Mouse (Mus musculus) forebrain, postnatal 0 days (tissue): ENCODE measurements around the gene Dnajc14. TPM values are rescaled to one million over a fixed set of nuclear protein-coding genes. Genes with fewer than 3 reads are reported as not detected.

Source experiments
- ATAC-seq: fragments of 200-750 bp; cut with Nextera tagmentation; 2 replicates; pipeline ENCODE4 v1.8.0; 2017; ENCODE audit warnings: mild to moderate bottlenecking, moderate library complexity
- DNase-seq: peaks from one replicate; pipeline ENCODE4 v3.0.0-alpha.2; 2015
- H3K27ac ChIP-seq: fragments of 300-500 bp; sonication (generic); 2 replicates; pipeline ENCODE4 v1.5.1; 2014; ENCODE audit warnings: low read depth, mild to moderate bottlenecking, antibody characterized with exemption, low read length, moderate library complexity, mixed read lengths
- H3K27me3 ChIP-seq: fragments of 300-500 bp; sonication (generic); 2 replicates; pipeline ENCODE4 v1.6.1; 2014; ENCODE audit warnings: mild to moderate bottlenecking, low read length, mixed read lengths; ENCODE audit not compliant: insufficient read depth
- H3K36me3 ChIP-seq: fragments of 300-500 bp; sonication (generic); 2 replicates; pipeline ENCODE4 v1.6.1; 2014; ENCODE audit warnings: mild to moderate bottlenecking, moderate library complexity; ENCODE audit not compliant: insufficient read depth
- H3K4me1 ChIP-seq: fragments of 300-500 bp; sonication (generic); 2 replicates; pipeline ENCODE4 v1.6.1; 2014; ENCODE audit warnings: antibody characterized with exemption; ENCODE audit not compliant: insufficient read depth
- H3K4me2 ChIP-seq: fragments of 300-500 bp; sonication (generic); 2 replicates; pipeline ENCODE4 v1.6.1; 2014; ENCODE audit warnings: low read depth, mild to moderate bottlenecking, moderate library complexity
- H3K4me3 ChIP-seq: fragments of 300-500 bp; sonication (generic); 2 replicates; pipeline ENCODE4 v1.5.1; 2014; ENCODE audit warnings: low read depth, low read length, mixed read lengths
- H3K9ac ChIP-seq: fragments of 300-500 bp; sonication (generic); 2 replicates; pipeline ENCODE4 v1.6.1; 2014; ENCODE audit warnings: mild to moderate bottlenecking
- H3K9me3 ChIP-seq: fragments of 300-500 bp; sonication (generic); 2 replicates; pipeline ENCODE4 v1.6.1; 2016; ENCODE audit warnings: low read length
- CTCF ChIP-seq: sonication (generic); IDR thresholded peaks from 2 replicates; pipeline ENCODE4 v1.5.1; 2016; ENCODE audit warnings: antibody characterized with exemption, control low read depth, low read depth
- WGBS: fragments of 180-500 bp; shearing (Covaris S2); extraction: QIAGEN DNeasy Blood & Tissue Kit; methylation state at CpG from one replicate; pipeline ENCODE4 v1.1.7; 2014; 5-methylcytosine and 5-hydroxymethylcytosine counted together
- polyA plus RNA-seq: library from polyadenylated mRNA; unstranded; fragments of >200 nt; fragmentation: Nextera tagmentation; extraction: Ambion mirVana; gene quantifications from 2 replicates; pipeline ENCODE4 v1.2.1, GENCODE M21; 2015
- total RNA-seq: library from RNA; depleted of rRNA; stranded (reverse); fragments of >200 nt; gene quantifications from 2 replicates; pipeline ENCODE4 v1.2.3, GENCODE M21; 2014

Gene Dnajc14
- total and polyA plus RNA-seq, 2 experiments from 2014 or later, result 38.2 to 45.7 TPM

GRCm38 (mm10) chr10:128839434-128839833 lies 35.6 kb downstream of the Dnajc14 start:
- Histone ChIP-seq H3K9ac (no peak overlapping the region), H3K36me3 (peaks cover 27% of the 10 kb centered on the region), H3K9me3 (no peaks in the 10 kb centered on the region), H3K4me1 (no peaks in the 10 kb centered on the region), H3K4me2 (no peak overlapping the region), H3K27ac (no peak overlapping the region), H3K4me3 (no peak overlapping the region), H3K27me3 (no peaks in the 10 kb centered on the region)
- ATAC-seq (no peak), DNase-seq (no peak)
- no peak for TF ChIP-seq CTCF

- H3K27ac ChIP-seq, result no peak overlapping the region
- H3K27me3 ChIP-seq, result no peaks in the 10 kb centered on the region
- no peak overlapping the region for H3K9ac ChIP-seq
- H3K4me1 ChIP-seq, result no peaks in the 10 kb centered on the region
- DNase-seq, result no peak
- H3K4me2 ChIP-seq, result no peak overlapping the region
- no peaks in the 10 kb centered on the region for H3K9me3 ChIP-seq
- no peak for ATAC-seq
- H3K36me3 ChIP-seq, result peaks cover 31% of the 10 kb centered on the region
- TF ChIP-seq CTCF, result no peak
- no peak overlapping the region for H3K4me3 ChIP-seq
These were observed 36.8 kb downstream of the Dnajc14 start for GRCm38 (mm10) chr10:128840612-128841011.

- ATAC-seq (no peak), DNase-seq (no peak)
- H3K9ac ChIP-seq, result no peak overlapping the region
- no peak for TF ChIP-seq CTCF
- WGBS, result 95% methylated on average over 5 of the region's 5 CpGs
- H3K4me3 ChIP-seq, result no peak overlapping the region
- H3K4me2 ChIP-seq, result no peak overlapping the region
- H3K4me1 ChIP-seq, result no peaks in the 10 kb centered on the region
- H3K36me3 ChIP-seq, result peaks cover 27% of the 10 kb centered on the region
- no peaks in the 10 kb centered on the region for H3K27me3 ChIP-seq
- H3K9me3 ChIP-seq, result no peaks in the 10 kb centered on the region
- H3K27ac ChIP-seq, result no peak overlapping the region
These were observed 39.4 kb downstream of the Dnajc14 start for GRCm38 (mm10) chr10:128843260-128843659.

- no peaks in the 10 kb centered on the region for H3K4me1 ChIP-seq
- no peaks in the 10 kb centered on the region for H3K9me3 ChIP-seq
- DNase-seq (peak; percentile 43), ATAC-seq (no peak)
- H3K4me3 ChIP-seq, result no peak overlapping the region
- H3K27me3 ChIP-seq, result no peaks in the 10 kb centered on the region
- H3K36me3 ChIP-seq, result peaks cover 37% of the 10 kb centered on the region
- 38% methylated on average over 2 of the region's 2 CpGs for WGBS
- peak; percentile 65 for TF ChIP-seq CTCF
- no peak overlapping the region for H3K4me2 ChIP-seq
- H3K9ac ChIP-seq, result no peak overlapping the region
- H3K27ac ChIP-seq, result no peak overlapping the region
These were observed 41.7 kb downstream of the Dnajc14 start for GRCm38 (mm10) chr10:128845516-128845915.

GRCm38 (mm10) chr10:128846664-128847063 lies 42.8 kb downstream of the Dnajc14 start:
- H3K9me3 ChIP-seq, result no peaks in the 10 kb centered on the region
- no peaks in the 10 kb centered on the region for H3K4me1 ChIP-seq
- DNase-seq, result no peak
- no peak overlapping the region for H3K4me2 ChIP-seq
- no peak for ATAC-seq
- H3K4me3 ChIP-seq, result no peak overlapping the region
- H3K36me3 ChIP-seq, result peaks cover 27% of the 10 kb centered on the region
- no peak overlapping the region for H3K9ac ChIP-seq
- WGBS, result 98% methylated on average over 4 of the region's 4 CpGs
- no peak for TF ChIP-seq CTCF
- H3K27me3 ChIP-seq, result no peaks in the 10 kb centered on the region
- H3K27ac ChIP-seq, result no peak overlapping the region

GRCm38 (mm10) chr10:128848426-128848825 lies 44.6 kb downstream of the Dnajc14 start:
- Histone ChIP-seq H3K4me2 (no peak overlapping the region), H3K9ac (no peak overlapping the region), H3K9me3 (no peaks in the 10 kb centered on the region), H3K4me3 (no peak overlapping the region), H3K36me3 (peaks cover 30% of the 10 kb centered on the region), H3K4me1 (no peaks in the 10 kb centered on the region), H3K27ac (no peak overlapping the region), H3K27me3 (no peaks in the 10 kb centered on the region)
- ATAC-seq (no peak), DNase-seq (no peak)
- 80% methylated on average over 2 of the region's 2 CpGs for WGBS
- no peak for TF ChIP-seq CTCF

- no peak overlapping the region for H3K4me2 ChIP-seq
- no peaks in the 10 kb centered on the region for H3K4me1 ChIP-seq
- TF ChIP-seq CTCF, result no peak
- peaks cover 26% of the 10 kb centered on the region for H3K36me3 ChIP-seq
- DNase-seq, result no peak
- H3K9ac ChIP-seq, result no peak overlapping the region
- no peaks in the 10 kb centered on the region for H3K27me3 ChIP-seq
- no peak overlapping the region for H3K27ac ChIP-seq
- no peaks in the 10 kb centered on the region for H3K9me3 ChIP-seq
- WGBS, result 69% methylated on average over 3 of the region's 3 CpGs
- no peak overlapping the region for H3K4me3 ChIP-seq
- no peak for ATAC-seq
These were observed 46.5 kb downstream of the Dnajc14 start for GRCm38 (mm10) chr10:128850339-128850738.

- Histone ChIP-seq H3K36me3 (peaks cover 28% of the 10 kb centered on the region; the same call in 1 of the 2 replicates), H3K9me3 (no peaks in the 10 kb centered on the region), H3K4me2 (no peak overlapping the region), H3K4me1 (no peaks in the 10 kb centered on the region), H3K27me3 (no peaks in the 10 kb centered on the region), H3K9ac (no peak overlapping the region), H3K4me3 (no peak overlapping the region), H3K27ac (no peak overlapping the region)
- ATAC-seq (no peak), DNase-seq (no peak)
- TF ChIP-seq CTCF, result no peak
These were observed 57.3 kb downstream of the Dnajc14 start for GRCm38 (mm10) chr10:128861176-128861575.
